Mouse (Mus musculus) midbrain, embryonic 12.5 days (tissue): ENCODE measurements around the gene Mccc1. TPM values are rescaled to one million over a fixed set of nuclear protein-coding genes. Genes with fewer than 3 reads are reported as not detected.

Source experiments
- ATAC-seq: fragments of 200-750 bp; cut with Nextera tagmentation; 2 replicates; pipeline ENCODE4 v1.8.0; 2017; ENCODE audit warnings: low read depth, moderate TSS enrichment, moderate library complexity; ENCODE audit not compliant: low FRiP score
- H3K27ac ChIP-seq: fragments of 300-500 bp; sonication (generic); replicated peaks from 2 replicates; pipeline ENCODE4 v1.5.1; 2016; ENCODE audit warnings: mild to moderate bottlenecking
- H3K27me3 ChIP-seq: fragments of 300-500 bp; sonication (generic); 2 replicates; pipeline ENCODE4 v1.6.1; 2016; ENCODE audit warnings: mild to moderate bottlenecking
- H3K36me3 ChIP-seq: fragments of 300-500 bp; sonication (generic); 2 replicates; pipeline ENCODE4 v1.6.1; 2016
- H3K4me1 ChIP-seq: fragments of 300-500 bp; sonication (generic); 2 replicates; pipeline ENCODE4 v1.6.1; 2016
- H3K4me2 ChIP-seq: fragments of 300-500 bp; sonication (generic); replicated peaks from 2 replicates; pipeline ENCODE4 v1.6.1; 2016; ENCODE audit warnings: mild to moderate bottlenecking, moderate library complexity
- H3K4me3 ChIP-seq: fragments of 300-500 bp; sonication (generic); 2 replicates; pipeline ENCODE4 v1.5.1; 2016; ENCODE audit warnings: mild to moderate bottlenecking
- H3K9ac ChIP-seq: fragments of 300-500 bp; sonication (generic); replicated peaks from 2 replicates; pipeline ENCODE4 v1.6.1; 2016; ENCODE audit warnings: mild to moderate bottlenecking, moderate library complexity
- H3K9me3 ChIP-seq: fragments of 300-500 bp; sonication (generic); 2 replicates; pipeline ENCODE4 v1.6.1; 2016; ENCODE audit warnings: mild to moderate bottlenecking
- WGBS: fragments of 180-500 bp; shearing (Covaris S2); methylation state at CpG from one replicate; pipeline ENCODE4 v1.1.7; 2016; 5-methylcytosine and 5-hydroxymethylcytosine counted together
- polyA plus RNA-seq: library from polyadenylated mRNA; unstranded; fragments of >200 nt; fragmentation: Nextera tagmentation; extraction: Ambion mirVana; gene quantifications from 2 replicates; pipeline ENCODE4 v1.2.1, GENCODE M21; 2016

Mccc1 gene
- polyA plus RNA-seq, 1 experiment from 2014 or later: 37.7 TPM

DNA sequence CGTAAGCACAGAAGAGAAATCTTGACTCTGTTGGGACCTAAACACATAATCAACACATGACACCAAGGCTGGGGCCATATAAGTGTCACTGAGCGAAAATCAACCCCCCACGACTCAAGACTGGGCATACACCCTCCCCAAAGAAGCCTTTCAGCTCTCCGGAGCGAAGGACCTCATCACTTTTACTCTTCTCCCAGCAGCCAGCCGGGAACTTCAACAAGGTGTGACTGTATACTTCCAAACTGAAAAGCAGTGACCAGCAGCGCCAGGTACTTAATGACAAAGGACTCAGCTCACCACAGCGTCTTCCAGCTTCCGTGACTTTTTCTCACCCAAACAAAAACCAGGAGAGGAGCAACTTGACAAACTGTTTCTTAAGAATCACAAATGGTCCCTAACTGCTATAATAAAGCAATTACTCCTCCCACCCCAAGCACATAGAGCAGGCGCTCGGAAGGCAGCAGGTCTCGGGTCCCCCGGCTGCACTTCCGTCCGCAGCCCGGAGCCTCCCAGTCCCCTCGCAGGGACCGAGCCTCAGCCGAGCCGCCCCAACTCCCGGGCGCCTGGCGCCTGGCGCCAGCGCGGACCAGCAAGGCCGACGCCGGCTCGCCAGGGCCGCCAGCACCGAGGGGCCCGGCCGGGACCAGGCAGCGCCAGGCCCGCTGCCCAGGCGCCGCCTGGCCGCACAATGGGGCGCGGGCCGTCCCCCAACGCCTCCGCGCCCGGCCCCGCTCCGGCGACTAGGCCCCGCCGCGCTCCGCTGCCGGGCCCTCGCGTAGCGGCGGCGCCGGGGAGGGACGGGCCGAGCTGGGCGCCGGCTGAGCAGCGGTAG lies 68.4 kb downstream of the Mccc1 start:
- Histone ChIP-seq H3K9me3 (no peaks in the 10 kb centered on the region), H3K27ac (peak overlapping the region; percentile 89), H3K4me3 (peak overlapping the region; percentile 98), H3K36me3 (no peaks in the 10 kb centered on the region), H3K4me1 (peaks cover 16% of the 10 kb centered on the region), H3K4me2 (peak overlapping the region; percentile 91), H3K27me3 (no peaks in the 10 kb centered on the region), H3K9ac (peak overlapping the region; percentile 99)
- whole genome bisulfite sequencing: under 1% methylated on average over 39 of the region's 65 CpGs
- peak; percentile 82 for ATAC-seq

DNA sequence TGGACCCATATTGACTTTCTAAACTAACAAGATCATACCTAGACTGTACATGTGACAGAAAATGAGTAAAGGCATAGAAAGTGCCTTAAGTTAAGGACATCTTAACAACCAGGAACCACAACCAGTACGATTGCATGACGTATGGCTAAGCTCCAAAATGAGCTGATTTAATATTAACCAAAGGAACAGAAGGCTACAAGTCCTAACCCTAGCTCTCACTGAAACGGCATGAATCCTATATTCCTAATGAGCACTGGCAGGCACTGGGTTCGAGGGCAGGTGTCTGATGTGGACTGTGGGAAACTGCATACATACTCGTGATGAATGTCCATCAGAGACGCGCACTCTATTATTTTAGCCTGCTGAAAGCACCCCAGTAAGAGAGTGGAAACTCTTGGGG lies 69.1 kb downstream of the Mccc1 start:
- 40% methylated on average over 7 of the region's 7 CpGs for whole genome bisulfite sequencing
- ATAC-seq: no peak
- no peak overlapping the region for H3K27ac ChIP-seq

GRCm38 (mm10) chr3:35929831-35930230 lies 70.6 kb downstream of the Mccc1 start:
- no peaks in the 10 kb centered on the region for H3K9me3 ChIP-seq
- 78% methylated on average over 8 of the region's 8 CpGs for WGBS
- no peak overlapping the region for H3K4me3 ChIP-seq
- ATAC-seq: no peak
- no peak overlapping the region for H3K9ac ChIP-seq
- H3K27ac ChIP-seq: no peak overlapping the region
- H3K27me3 ChIP-seq: no peaks in the 10 kb centered on the region
- H3K4me1 ChIP-seq: peaks cover 16% of the 10 kb centered on the region
- no peaks in the 10 kb centered on the region for H3K36me3 ChIP-seq
- H3K4me2 ChIP-seq: no peak overlapping the region

More for the DNA sequence above, 69.1 kb downstream of the Mccc1 start:
- Histone ChIP-seq H3K9ac (peak overlapping the region; percentile 99), H3K4me3 (peak overlapping the region; percentile 98), H3K9me3 (no peaks in the 10 kb centered on the region), H3K36me3 (no peaks in the 10 kb centered on the region), H3K4me1 (peaks cover 16% of the 10 kb centered on the region), H3K27me3 (no peaks in the 10 kb centered on the region), H3K4me2 (peak overlapping the region; percentile 91)

DNA sequence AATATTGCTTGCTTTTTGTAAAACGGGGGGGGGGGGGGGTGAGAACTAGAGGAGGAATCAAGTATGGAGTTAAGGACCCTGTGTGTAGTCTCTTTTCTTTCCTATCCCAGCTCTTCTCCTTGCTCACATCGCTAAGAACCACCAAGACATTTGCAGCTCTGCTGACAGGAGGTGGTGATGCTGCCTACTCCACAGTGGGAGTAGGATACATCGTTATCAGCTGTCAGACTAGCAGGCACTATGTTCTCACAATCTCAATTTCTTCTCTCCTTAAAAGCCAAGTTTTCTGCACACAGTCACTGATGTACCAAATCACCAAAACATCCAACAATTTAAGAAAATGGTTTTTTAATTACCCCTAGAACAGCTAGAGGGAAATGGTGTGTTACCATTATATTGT lies 71.1 kb downstream of the Mccc1 start:
- no peak overlapping the region for H3K9ac ChIP-seq

GRCm38 (mm10) chr3:35925852-35926251 lies 74.6 kb downstream of the Mccc1 start:
- H3K4me2 ChIP-seq: no peak overlapping the region
- peaks cover 10% of the 10 kb centered on the region; the same call in 1 of the 2 replicates for H3K4me1 ChIP-seq
- H3K9ac ChIP-seq: no peak overlapping the region
- WGBS: 90% methylated on average over 2 of the region's 2 CpGs
- no peaks in the 10 kb centered on the region for H3K9me3 ChIP-seq
- no peak for ATAC-seq
- H3K36me3 ChIP-seq: no peaks in the 10 kb centered on the region
- no peak overlapping the region for H3K27ac ChIP-seq
- H3K4me3 ChIP-seq: no peak overlapping the region
- H3K27me3 ChIP-seq: no peaks in the 10 kb centered on the region

More for the DNA sequence above, 71.1 kb downstream of the Mccc1 start:
- Histone ChIP-seq H3K9me3 (no peaks in the 10 kb centered on the region), H3K4me2 (no peak overlapping the region), H3K27me3 (no peaks in the 10 kb centered on the region), H3K36me3 (no peaks in the 10 kb centered on the region), H3K4me1 (peaks cover 16% of the 10 kb centered on the region), H3K27ac (no peak overlapping the region), H3K4me3 (no peak overlapping the region)
- WGBS: 82% methylated on average over 3 of the region's 3 CpGs
- ATAC-seq: no peak

GRCm38 (mm10) chr3:35924007-35924406 lies 76.5 kb downstream of the Mccc1 start:
- 74% methylated on average over 3 of the region's 3 CpGs for WGBS
- H3K9ac ChIP-seq: no peak overlapping the region
- H3K9me3 ChIP-seq: no peaks in the 10 kb centered on the region
- no peak for ATAC-seq
- H3K27me3 ChIP-seq: no peaks in the 10 kb centered on the region
- no peak overlapping the region for H3K4me3 ChIP-seq
- H3K4me2 ChIP-seq: no peak overlapping the region
- H3K36me3 ChIP-seq: no peaks in the 10 kb centered on the region
- no peak overlapping the region for H3K27ac ChIP-seq
- H3K4me1 ChIP-seq: peaks cover 4% of the 10 kb centered on the region; the same call in 1 of the 2 replicates

- no peaks in the 10 kb centered on the region for H3K27me3 ChIP-seq
- no peaks in the 10 kb centered on the region for H3K36me3 ChIP-seq
- no peak for ATAC-seq
- no peaks in the 10 kb centered on the region for H3K9me3 ChIP-seq
- no peak overlapping the region for H3K4me2 ChIP-seq
- H3K9ac ChIP-seq: no peak overlapping the region
- no peak overlapping the region for H3K4me3 ChIP-seq
- H3K4me1 ChIP-seq: peaks cover 4% of the 10 kb centered on the region; the same call in 1 of the 2 replicates
- WGBS: 66% methylated on average over 7 of the region's 7 CpGs
- no peak overlapping the region for H3K27ac ChIP-seq
Observed at GRCm38 (mm10) chr3:35923495-35923894, 77.0 kb downstream of the Mccc1 start.

- Histone ChIP-seq H3K36me3 (peaks cover 10% of the 10 kb centered on the region), H3K27ac (no peak overlapping the region), H3K4me2 (no peak overlapping the region), H3K9ac (no peak overlapping the region), H3K4me1 (peaks cover 4% of the 10 kb centered on the region; the same call in 1 of the 2 replicates), H3K9me3 (no peaks in the 10 kb centered on the region), H3K4me3 (no peak overlapping the region), H3K27me3 (no peaks in the 10 kb centered on the region)
- WGBS: 89% methylated on average over 4 of the region's 4 CpGs
- ATAC-seq: no peak
Observed at GRCm38 (mm10) chr3:35922522-35922921, 78.0 kb downstream of the Mccc1 start.

- Histone ChIP-seq H3K36me3 (peaks cover 41% of the 10 kb centered on the region), H3K4me3 (no peak overlapping the region), H3K27ac (no peak overlapping the region), H3K27me3 (no peaks in the 10 kb centered on the region), H3K4me1 (no peaks in the 10 kb centered on the region), H3K9ac (no peak overlapping the region), H3K4me2 (no peak overlapping the region), H3K9me3 (0 out of 2 replicates have a peak, but pooled peaks cover 3% of the 10 kb centered on the region)
- ATAC-seq: no peak
- WGBS: 92% methylated on average over 3 of the region's 3 CpGs
Observed at GRCm38 (mm10) chr3:35918229-35918628, 82.2 kb downstream of the Mccc1 start.

Other genes with a start within 250 kb of the Mccc1 start
- gene Atp11b, start 246.6 kb downstream of the Mccc1 start, polyA plus RNA-seq: 32.3 and 35.6 TPM in 2 replicates
- gene Dcun1d1, start 63.2 kb downstream of the Mccc1 start, polyA plus RNA-seq: 101 and 103 TPM in 2 replicates
- gene Ccdc144b, start 52.9 kb upstream of the Mccc1 start, polyA plus RNA-seq: not detected in 2 replicates
- 98.9 and 103 TPM in 2 replicates for gene Acad9, start 65.3 kb upstream of the Mccc1 start, polyA plus RNA-seq
- gene D3Ertd254e, start 150.3 kb upstream of the Mccc1 start, polyA plus RNA-seq: 12.1 and 12.5 TPM in 2 replicates
- gene Qrfpr, start 221.6 kb upstream of the Mccc1 start, polyA plus RNA-seq: 0.18 TPM in 1 of 2 replicates, not detected in the other